Mouse (Mus musculus) limb, embryonic 15.5 days (tissue): Measurements from ENCODE around the gene Cfap58. TPM values are rescaled to one million over a fixed set of nuclear protein-coding genes. Genes with fewer than 3 reads are reported as not detected.

Source experiments
- ATAC-seq: fragments of 200-750 bp; cut with Nextera tagmentation; 2 replicates; pipeline ENCODE4 v1.8.0; 2017; ENCODE audit warnings: low read depth, moderate TSS enrichment; ENCODE audit not compliant: insufficient number of reproducible peaks, low FRiP score, low TSS enrichment
- H3K27ac ChIP-seq: fragments of 300-500 bp; sonication (generic); 2 replicates; pipeline ENCODE4 v1.5.1; 2015; ENCODE audit warnings: moderate library complexity, mild to moderate bottlenecking, inconsistent platforms
- H3K27me3 ChIP-seq: fragments of 300-500 bp; sonication (generic); 2 replicates; pipeline ENCODE4 v1.6.1; 2015; ENCODE audit warnings: inconsistent platforms
- H3K36me3 ChIP-seq: fragments of 300-500 bp; sonication (generic); 2 replicates; pipeline ENCODE4 v1.6.1; 2015; ENCODE audit warnings: inconsistent platforms
- H3K4me1 ChIP-seq: fragments of 300-500 bp; sonication (generic); 2 replicates; pipeline ENCODE4 v1.6.1; 2015; ENCODE audit warnings: inconsistent platforms
- H3K4me2 ChIP-seq: fragments of 300-500 bp; sonication (generic); 2 replicates; pipeline ENCODE4 v1.6.1; 2015; ENCODE audit warnings: mild to moderate bottlenecking, inconsistent platforms
- H3K4me3 ChIP-seq: fragments of 300-500 bp; sonication (generic); 2 replicates; pipeline ENCODE4 v1.5.1; 2015; ENCODE audit warnings: mild to moderate bottlenecking, inconsistent platforms
- H3K9ac ChIP-seq: fragments of 300-500 bp; sonication (generic); 2 replicates; pipeline ENCODE4 v1.6.1; 2015; ENCODE audit warnings: inconsistent platforms
- H3K9me3 ChIP-seq: fragments of 300-500 bp; sonication (generic); 2 replicates; pipeline ENCODE4 v1.6.1; 2016; ENCODE audit warnings: inconsistent platforms
- WGBS: fragments of 180-500 bp; shearing (Covaris S2); methylation state at CpG from one replicate; pipeline ENCODE4 v1.1.7; 2015; 5-methylcytosine and 5-hydroxymethylcytosine counted together
- polyA plus RNA-seq: library from polyadenylated mRNA; unstranded; fragments of >200 nt; fragmentation: Nextera tagmentation; extraction: Ambion mirVana; gene quantifications from 2 replicates; pipeline ENCODE4 v1.2.1, GENCODE M21; 2015

The Cfap58 gene
- not detected in 2 replicates for polyA plus RNA-seq

DNA sequence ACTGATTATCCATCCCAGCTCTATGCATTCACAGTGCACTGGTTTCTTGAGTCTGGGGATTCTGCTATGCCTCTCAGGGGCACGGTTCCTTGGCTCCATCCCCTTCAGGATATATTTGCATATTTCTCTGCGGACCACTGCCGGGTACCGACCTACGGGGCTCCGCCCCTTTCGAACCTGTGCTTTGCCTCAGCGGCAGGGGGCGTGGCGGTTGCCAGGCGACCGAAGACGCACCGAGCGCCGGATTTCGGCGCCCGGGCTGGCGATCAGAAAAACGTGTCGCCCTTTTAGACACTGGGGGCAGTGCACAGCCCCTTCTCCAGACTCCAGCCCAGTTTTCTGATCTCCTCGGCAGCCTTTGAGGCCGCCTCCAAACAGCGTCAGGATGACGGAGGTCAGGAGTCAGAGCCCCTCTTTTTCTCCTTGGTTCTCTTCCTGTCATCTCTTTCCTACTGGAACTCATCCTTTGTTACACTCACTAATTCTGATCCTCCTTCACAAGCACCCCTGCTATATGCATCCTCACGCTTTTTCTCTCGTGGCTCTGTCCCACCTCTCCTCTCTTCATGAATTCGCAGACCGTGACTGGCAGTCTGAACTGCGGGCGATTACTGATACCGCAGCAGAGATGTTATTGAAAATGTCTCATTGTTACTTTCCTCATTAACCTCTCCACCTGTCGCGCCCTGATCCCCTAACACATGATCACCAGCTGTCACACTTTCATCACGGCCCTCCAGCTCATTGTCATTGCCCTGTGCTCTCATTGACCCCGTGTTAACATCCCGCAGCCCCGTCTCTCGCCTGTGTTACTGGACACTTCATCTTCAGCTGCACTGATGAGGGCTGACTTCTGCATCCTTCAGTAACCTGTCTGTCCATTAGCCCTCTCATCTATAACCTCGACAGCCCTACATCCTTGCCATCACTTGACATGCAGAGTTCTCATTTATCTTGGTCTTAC lies at the start of gene Cfap58:
Gene Cfap58 (plus strand): TSS at position 233 of the 964 bp plus-strand sequence.
- 0 out of 2 replicates have a peak, but pooled peaks have one; percentile 44 for ATAC-seq
- Histone ChIP-seq H3K9ac (no peak within 1 kb of the TSS), H3K9me3 (no peaks in the 10 kb centered on the region), H3K4me1 (peaks cover 11% of the 10 kb centered on the region), H3K4me3 (peak within 1 kb of the TSS; percentile 40), H3K36me3 (no peaks in the 10 kb centered on the region), H3K27me3 (peaks cover 11% of the 10 kb centered on the region), H3K4me2 (peak within 1 kb of the TSS; percentile 88), H3K27ac (no peak within 1 kb of the TSS)
- 8% methylated on average over 41 of the region's 41 CpGs for WGBS

DNA sequence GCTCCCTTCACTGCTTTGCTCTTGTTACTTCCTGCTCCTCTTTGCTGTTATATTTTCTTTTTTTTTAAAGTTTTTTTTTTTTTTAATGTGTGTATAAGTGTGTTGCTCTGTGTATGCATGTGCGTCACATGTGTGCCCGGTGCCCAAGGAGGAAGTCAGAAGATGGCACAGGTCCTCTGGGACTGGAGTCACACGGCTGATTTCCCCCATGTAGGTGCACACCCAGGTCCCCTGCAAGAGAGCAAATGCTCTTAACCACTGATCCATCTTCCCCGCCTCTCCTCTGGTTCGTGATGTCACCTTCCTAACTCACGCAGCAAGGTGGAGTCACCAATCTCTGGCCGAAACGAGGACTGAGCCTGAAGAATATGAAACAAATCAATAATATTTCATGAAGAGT lies 49.4 kb upstream of the Cfap58 start:
- Histone ChIP-seq H3K27me3 (no peaks in the 10 kb centered on the region), H3K4me2 (no peak overlapping the region), H3K27ac (no peak overlapping the region), H3K36me3 (no peaks in the 10 kb centered on the region), H3K4me1 (peaks cover 39% of the 10 kb centered on the region), H3K4me3 (no peak overlapping the region), H3K9ac (no peak overlapping the region), H3K9me3 (no peaks in the 10 kb centered on the region)
- no peak for ATAC-seq
- 96% methylated on average over 8 of the region's 8 CpGs for WGBS

DNA sequence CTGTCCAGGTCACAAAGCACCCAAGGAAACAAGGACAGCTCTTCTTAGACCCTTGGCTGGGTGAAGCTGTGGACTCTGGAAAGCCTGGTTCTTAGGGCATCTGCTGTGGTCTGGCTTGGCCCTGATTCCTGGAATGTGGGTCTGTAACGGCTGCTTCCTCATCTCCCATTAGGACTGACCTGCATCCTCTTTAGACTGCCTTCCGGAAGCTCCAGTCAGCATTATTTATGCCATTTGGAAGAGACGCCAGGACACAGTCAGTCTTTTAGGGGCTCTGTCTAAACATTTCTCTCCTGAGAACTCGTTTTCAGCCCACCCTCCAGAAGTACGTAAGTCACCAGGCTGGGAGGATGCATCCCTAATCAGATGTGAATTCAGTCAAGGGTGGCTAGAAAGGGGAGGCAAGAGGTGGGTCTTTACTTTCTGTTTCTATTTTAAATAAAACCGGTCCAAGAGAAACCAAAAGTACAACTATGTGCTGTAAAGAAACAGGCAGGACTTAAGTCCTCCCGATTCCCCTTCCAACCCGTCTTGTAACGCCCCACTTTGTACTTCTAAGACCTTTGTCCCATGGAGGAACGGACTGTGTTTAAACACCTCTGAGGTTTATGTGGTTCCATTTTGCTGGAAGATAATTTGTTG lies 46.9 kb upstream of the Cfap58 start:
- peak overlapping the region; percentile 59; the same call in 1 of the 2 replicates for H3K27ac ChIP-seq
- peaks cover 36% of the 10 kb centered on the region for H3K4me1 ChIP-seq
- WGBS = 42% methylated on average over 10 of the region's 10 CpGs

DNA sequence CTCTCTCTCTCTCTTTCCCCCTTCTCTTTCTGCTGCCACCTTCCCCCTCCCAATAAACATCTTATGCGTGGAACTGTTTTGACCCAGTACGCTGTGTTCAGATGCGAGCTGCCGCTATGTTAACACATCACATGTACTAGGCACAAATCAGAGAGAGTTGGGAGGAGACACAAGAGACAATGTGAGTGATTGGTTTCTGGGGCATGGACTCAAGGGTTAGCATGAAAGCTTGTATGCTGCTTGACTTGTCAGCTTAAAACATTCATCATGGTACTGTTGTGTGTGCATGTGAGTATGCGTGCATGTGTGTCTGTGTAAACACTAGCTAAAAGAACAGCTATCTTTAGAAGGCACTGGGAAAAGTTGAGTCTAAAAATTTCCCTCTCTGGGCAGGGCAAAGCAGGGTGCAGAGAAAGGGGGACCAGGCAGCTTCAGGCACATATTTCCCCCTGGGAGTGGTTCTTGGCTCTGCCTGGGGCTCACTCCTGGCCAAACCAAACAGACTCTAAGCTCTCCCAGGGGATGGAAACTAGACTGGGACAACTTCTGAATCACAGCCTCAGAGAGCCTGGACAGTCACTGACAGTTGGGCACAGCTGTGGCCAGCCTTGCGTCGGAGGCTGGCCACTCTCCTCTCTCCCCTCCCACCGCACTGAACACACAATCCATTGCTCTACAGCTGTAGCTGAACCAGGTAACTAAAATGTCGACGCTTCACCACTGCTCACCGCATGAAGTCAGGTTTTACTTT lies 45.7 kb upstream of the Cfap58 start:
- H3K27me3 ChIP-seq = no peaks in the 10 kb centered on the region
- H3K36me3 ChIP-seq = peaks cover 35% of the 10 kb centered on the region
- no peaks in the 10 kb centered on the region for H3K9me3 ChIP-seq
- H3K27ac ChIP-seq = 0 out of 2 replicates have a peak overlapping the region, but pooled peaks have one; percentile 22
- H3K4me3 ChIP-seq = no peak overlapping the region
- H3K4me1 ChIP-seq = peaks cover 28% of the 10 kb centered on the region
- 64% methylated on average over 11 of the region's 11 CpGs for WGBS
- ATAC-seq = no peak
- H3K9ac ChIP-seq = no peak overlapping the region
- H3K4me2 ChIP-seq = no peak overlapping the region

More for the DNA sequence above, 46.9 kb upstream of the Cfap58 start:
- no peaks in the 10 kb centered on the region for H3K9me3 ChIP-seq
- H3K4me2 ChIP-seq = 0 out of 2 replicates have a peak overlapping the region, but pooled peaks have one; percentile 7
- no peak overlapping the region for H3K4me3 ChIP-seq
- ATAC-seq = no peak
- H3K9ac ChIP-seq = no peak overlapping the region
- peaks cover 24% of the 10 kb centered on the region for H3K36me3 ChIP-seq
- no peaks in the 10 kb centered on the region for H3K27me3 ChIP-seq

DNA sequence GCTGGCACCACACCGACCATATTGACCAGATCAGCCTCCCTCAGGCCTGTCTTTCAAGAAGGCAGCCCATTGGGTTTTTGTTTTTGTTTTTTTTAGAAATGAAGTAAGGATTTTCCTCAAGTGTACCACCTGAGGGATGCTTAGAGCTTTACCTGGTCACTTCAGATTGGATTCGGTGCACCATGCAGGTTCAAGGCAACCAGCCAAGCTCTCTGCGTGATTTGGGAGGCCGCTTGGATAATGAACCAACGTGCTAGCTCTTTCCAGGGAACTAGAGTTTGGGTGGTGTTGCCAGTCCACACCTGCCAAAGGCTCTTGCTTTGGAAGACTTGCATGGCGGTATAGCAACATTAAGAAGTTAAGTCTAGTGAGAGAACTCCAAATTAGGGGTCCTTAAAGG lies 44.4 kb upstream of the Cfap58 start:
- no peaks in the 10 kb centered on the region for H3K9me3 ChIP-seq
- H3K4me2 ChIP-seq = no peak overlapping the region
- H3K4me1 ChIP-seq = peaks cover 23% of the 10 kb centered on the region
- H3K27me3 ChIP-seq = no peaks in the 10 kb centered on the region
- no peak for ATAC-seq
- H3K4me3 ChIP-seq = no peak overlapping the region
- H3K36me3 ChIP-seq = peaks cover 47% of the 10 kb centered on the region
- 89% methylated on average over 6 of the region's 6 CpGs for WGBS
- H3K27ac ChIP-seq = no peak overlapping the region
- no peak overlapping the region for H3K9ac ChIP-seq

DNA sequence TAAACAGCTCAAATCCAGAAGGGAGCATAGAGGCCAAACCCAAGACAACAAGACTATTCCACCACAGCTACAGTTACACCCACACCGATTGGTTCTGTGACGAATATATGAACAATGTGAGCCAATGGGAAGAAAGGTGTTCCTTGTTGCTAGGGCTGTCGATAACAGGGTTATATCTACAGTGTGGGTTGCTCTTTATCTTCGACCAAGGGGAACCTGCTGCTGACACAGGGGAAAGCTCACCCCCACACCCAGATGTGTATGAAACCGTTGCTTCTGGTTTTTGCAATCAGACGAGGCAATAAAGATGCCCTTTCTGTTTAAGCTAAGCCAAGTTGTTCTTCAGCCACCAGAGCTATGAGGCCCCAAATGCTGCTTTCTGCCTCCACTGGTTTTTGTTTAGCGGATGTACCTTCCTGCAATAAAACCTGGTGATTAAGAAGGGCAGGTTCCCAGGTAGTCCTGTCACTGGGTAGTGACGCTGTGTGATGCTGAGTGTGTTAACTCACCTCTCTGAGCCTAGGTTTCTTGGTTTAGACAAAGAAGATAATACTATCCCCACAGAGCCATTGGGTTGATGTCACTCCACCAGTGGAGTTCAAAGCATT lies 38.9 kb upstream of the Cfap58 start:
- Histone ChIP-seq H3K4me1 (peaks cover 27% of the 10 kb centered on the region), H3K27me3 (no peaks in the 10 kb centered on the region), H3K36me3 (peaks cover 42% of the 10 kb centered on the region), H3K4me2 (no peak overlapping the region), H3K4me3 (no peak overlapping the region), H3K27ac (no peak overlapping the region), H3K9ac (no peak overlapping the region), H3K9me3 (no peaks in the 10 kb centered on the region)
- 74% methylated on average over 8 of the region's 8 CpGs for WGBS
- no peak for ATAC-seq

DNA sequence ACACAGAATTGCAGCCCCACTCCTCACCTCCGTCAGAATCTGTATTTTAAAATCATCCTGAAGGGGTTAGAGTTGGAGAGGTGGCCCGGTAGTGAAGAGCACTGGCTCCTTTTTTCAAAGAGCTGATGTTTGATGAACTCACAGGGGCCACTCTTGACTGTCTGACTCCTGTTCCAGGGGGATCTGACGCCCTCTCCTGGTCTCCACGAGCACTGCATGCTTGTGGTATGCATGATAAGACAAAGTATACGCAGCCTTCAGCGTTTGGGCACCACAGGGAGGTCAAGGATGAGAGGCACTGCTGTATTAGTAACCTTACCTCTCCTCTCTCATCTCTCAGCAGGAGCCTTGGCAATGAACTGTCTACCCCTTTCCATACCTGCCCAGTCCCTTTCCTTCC lies 37.5 kb upstream of the Cfap58 start:
- Histone ChIP-seq H3K4me2 (no peak overlapping the region), H3K36me3 (peaks cover 29% of the 10 kb centered on the region), H3K27me3 (no peaks in the 10 kb centered on the region), H3K4me3 (no peak overlapping the region), H3K27ac (0 out of 2 replicates have a peak overlapping the region, but pooled peaks have one; percentile 44), H3K4me1 (peaks cover 32% of the 10 kb centered on the region), H3K9ac (no peak overlapping the region), H3K9me3 (no peaks in the 10 kb centered on the region)
- ATAC-seq = no peak
- WGBS = 62% methylated on average over 6 of the region's 6 CpGs

DNA sequence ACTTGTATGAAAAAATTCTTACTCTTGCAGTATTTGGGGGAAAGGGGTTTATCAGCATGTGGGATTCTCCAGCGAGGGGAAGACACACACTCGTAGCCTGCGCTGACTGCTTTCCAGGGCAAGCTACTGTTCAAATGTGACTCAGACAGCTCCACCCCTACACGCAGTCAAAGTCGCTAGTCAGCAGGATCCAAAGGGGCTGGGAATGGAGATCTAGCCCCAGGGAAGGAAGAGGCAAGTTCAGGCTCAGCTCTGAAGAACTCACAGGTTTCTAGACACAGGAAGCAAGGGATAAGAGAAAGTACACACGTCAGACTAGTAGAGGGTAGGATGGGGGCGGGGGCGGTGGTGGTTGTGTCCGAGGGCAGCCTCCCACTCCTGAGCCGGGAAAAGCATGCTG lies 36.9 kb upstream of the Cfap58 start:
- H3K4me3 ChIP-seq = no peak overlapping the region
- ATAC-seq = no peak
- 69% methylated on average over 10 of the region's 10 CpGs for WGBS

DNA sequence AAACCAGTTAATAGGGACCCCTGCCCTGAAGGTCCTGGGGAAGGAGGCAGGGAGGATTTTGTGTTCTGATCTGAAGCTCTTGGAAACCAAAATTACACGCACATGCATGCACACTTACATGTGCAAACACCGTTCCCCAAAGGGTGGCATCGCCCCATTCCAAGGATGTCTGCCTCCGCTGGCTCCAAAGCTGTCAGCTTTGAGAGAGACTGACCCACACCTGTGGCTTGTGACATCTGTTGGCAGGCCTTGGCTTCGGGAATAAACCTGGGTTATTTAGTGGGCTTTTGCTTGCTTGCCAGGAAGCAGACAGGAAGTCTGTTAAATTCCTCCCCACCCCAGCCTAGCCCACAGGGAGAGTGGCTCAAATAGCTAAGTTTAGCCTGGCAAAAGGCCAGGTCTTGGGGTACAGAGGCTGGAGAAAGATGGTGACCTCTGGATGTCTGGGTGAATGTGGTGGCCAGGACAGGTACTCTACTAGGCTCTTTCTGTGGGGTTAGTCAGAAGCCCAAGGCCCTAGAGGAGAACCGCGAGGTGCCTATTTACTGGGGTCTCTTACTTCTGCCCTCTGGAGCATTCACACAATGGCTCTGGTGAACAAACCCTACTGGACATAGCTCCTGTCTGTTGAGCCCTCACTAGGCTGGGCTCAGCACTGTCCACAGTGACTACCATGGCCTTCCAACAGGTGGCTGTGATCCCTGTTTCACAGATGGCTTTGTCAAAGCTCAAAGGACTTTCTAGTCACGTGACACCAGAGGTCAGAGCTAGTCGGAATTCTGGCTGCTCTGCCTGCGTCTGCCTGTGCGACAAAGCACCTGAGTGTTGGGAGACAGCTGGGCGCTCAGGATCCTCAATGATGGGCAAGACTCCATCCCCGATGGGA lies 34.9 kb upstream of the Cfap58 start:
- peak; percentile 22 for ATAC-seq
- Histone ChIP-seq H3K27me3 (no peaks in the 10 kb centered on the region), H3K36me3 (peaks cover 4% of the 10 kb centered on the region), H3K4me2 (no peak overlapping the region), H3K4me1 (peaks cover 38% of the 10 kb centered on the region), H3K9me3 (no peaks in the 10 kb centered on the region), H3K4me3 (no peak overlapping the region), H3K27ac (no peak overlapping the region), H3K9ac (no peak overlapping the region)
- 36% methylated on average over 13 of the region's 13 CpGs for WGBS

More for the DNA sequence above, 36.9 kb upstream of the Cfap58 start:
- Histone ChIP-seq H3K27ac (0 out of 2 replicates have a peak overlapping the region, but pooled peaks have one; percentile 44), H3K9me3 (no peaks in the 10 kb centered on the region), H3K4me2 (no peak overlapping the region), H3K27me3 (no peaks in the 10 kb centered on the region), H3K9ac (no peak overlapping the region), H3K4me1 (peaks cover 38% of the 10 kb centered on the region), H3K36me3 (peaks cover 24% of the 10 kb centered on the region)

DNA sequence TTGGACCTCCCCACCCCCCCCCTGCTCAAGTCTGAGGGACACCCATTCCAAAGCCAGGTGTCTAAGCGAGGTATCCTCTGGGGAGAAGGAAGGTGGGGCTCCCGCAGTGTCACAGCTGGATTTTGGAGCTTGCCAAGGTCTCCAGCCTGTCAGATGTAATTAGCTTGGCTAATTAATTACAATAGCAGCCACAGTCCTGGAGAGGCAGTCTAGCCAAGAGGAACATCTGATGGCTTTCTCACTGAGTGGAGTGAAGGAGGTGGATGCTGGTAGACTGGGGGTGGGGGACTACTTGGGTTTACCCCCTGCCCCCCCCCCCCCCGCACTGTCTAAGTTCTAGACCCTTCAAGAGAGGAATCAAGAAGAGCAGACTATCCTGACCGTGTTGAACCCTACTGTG lies 33.8 kb upstream of the Cfap58 start:
- Histone ChIP-seq H3K9me3 (no peaks in the 10 kb centered on the region), H3K4me1 (peaks cover 43% of the 10 kb centered on the region), H3K36me3 (no peaks in the 10 kb centered on the region), H3K27me3 (no peaks in the 10 kb centered on the region), H3K27ac (no peak overlapping the region), H3K9ac (no peak overlapping the region), H3K4me3 (no peak overlapping the region), H3K4me2 (no peak overlapping the region)
- WGBS = 47% methylated on average over 4 of the region's 4 CpGs
- ATAC-seq = no peak
